Mouse (Mus musculus) ES-E14 (cell line): ENCODE measurements around the gene Nalcn.

Experiments used
- CHD2 ChIP-seq: IDR thresholded peaks from 2 replicates; pipeline ENCODE4 v1.6.1; 2014; ENCODE audit warnings: mild to moderate bottlenecking, low read depth, low read length, inconsistent platforms
- HCFC1 ChIP-seq: IDR thresholded peaks from 2 replicates; pipeline ENCODE4 v1.6.1; 2012; ENCODE audit warnings: low read length, inconsistent platforms, borderline replicate concordance; ENCODE audit not compliant: insufficient read depth
- MAFK ChIP-seq: IDR thresholded peaks from 2 replicates; pipeline ENCODE4 v1.6.1; 2014; ENCODE audit warnings: mild to moderate bottlenecking, low read depth, low read length, inconsistent platforms; ENCODE audit not compliant: insufficient read depth
- ZC3H11A ChIP-seq: IDR thresholded peaks from 2 replicates; pipeline ENCODE4 v1.6.1; 2012; ENCODE audit warnings: low read depth, mild to moderate bottlenecking, inconsistent platforms, low read length, borderline replicate concordance
- ZNF384 ChIP-seq: IDR thresholded peaks from 2 replicates; pipeline ENCODE4 v1.6.1; 2012; ENCODE audit warnings: low read depth, low read length, inconsistent platforms

GRCm38 (mm10) chr14:123575356-123575755 is 51.6 kb downstream of the Nalcn start:
- TF ChIP-seq HCFC1: no peak
- no peak for TF ChIP-seq ZC3H11A
- no peak for TF ChIP-seq ZNF384
- no peak for TF ChIP-seq MAFK
- no peak for TF ChIP-seq CHD2
